Mouse (Mus musculus) forebrain, postnatal 0 days (tissue): ENCODE measurements around the gene Guca2a. TPM values are rescaled to one million over a fixed set of nuclear protein-coding genes. Genes with fewer than 3 reads are reported as not detected.

ENCODE experiments used
- ATAC-seq: fragments of 200-750 bp; cut with Nextera tagmentation; 2 replicates; pipeline ENCODE4 v1.8.0; 2017; ENCODE audit warnings: mild to moderate bottlenecking, moderate library complexity
- DNase-seq: peaks from one replicate; pipeline ENCODE4 v3.0.0-alpha.2; 2015
- H3K27ac ChIP-seq: fragments of 300-500 bp; sonication (generic); 2 replicates; pipeline ENCODE4 v1.5.1; 2014; ENCODE audit warnings: low read depth, mild to moderate bottlenecking, antibody characterized with exemption, low read length, moderate library complexity, mixed read lengths
- H3K27me3 ChIP-seq: fragments of 300-500 bp; sonication (generic); 2 replicates; pipeline ENCODE4 v1.6.1; 2014; ENCODE audit warnings: mild to moderate bottlenecking, low read length, mixed read lengths; ENCODE audit not compliant: insufficient read depth
- H3K36me3 ChIP-seq: fragments of 300-500 bp; sonication (generic); 2 replicates; pipeline ENCODE4 v1.6.1; 2014; ENCODE audit warnings: mild to moderate bottlenecking, moderate library complexity; ENCODE audit not compliant: insufficient read depth
- H3K4me1 ChIP-seq: fragments of 300-500 bp; sonication (generic); 2 replicates; pipeline ENCODE4 v1.6.1; 2014; ENCODE audit warnings: antibody characterized with exemption; ENCODE audit not compliant: insufficient read depth
- H3K4me2 ChIP-seq: fragments of 300-500 bp; sonication (generic); 2 replicates; pipeline ENCODE4 v1.6.1; 2014; ENCODE audit warnings: low read depth, mild to moderate bottlenecking, moderate library complexity
- H3K4me3 ChIP-seq: fragments of 300-500 bp; sonication (generic); 2 replicates; pipeline ENCODE4 v1.5.1; 2014; ENCODE audit warnings: low read depth, low read length, mixed read lengths
- H3K9ac ChIP-seq: fragments of 300-500 bp; sonication (generic); 2 replicates; pipeline ENCODE4 v1.6.1; 2014; ENCODE audit warnings: mild to moderate bottlenecking
- H3K9me3 ChIP-seq: fragments of 300-500 bp; sonication (generic); 2 replicates; pipeline ENCODE4 v1.6.1; 2016; ENCODE audit warnings: low read length
- CTCF ChIP-seq: sonication (generic); IDR thresholded peaks from 2 replicates; pipeline ENCODE4 v1.5.1; 2016; ENCODE audit warnings: antibody characterized with exemption, control low read depth, low read depth
- WGBS: fragments of 180-500 bp; shearing (Covaris S2); extraction: QIAGEN DNeasy Blood & Tissue Kit; methylation state at CpG from one replicate; pipeline ENCODE4 v1.1.7; 2014; 5-methylcytosine and 5-hydroxymethylcytosine counted together
- polyA plus RNA-seq: library from polyadenylated mRNA; unstranded; fragments of >200 nt; fragmentation: Nextera tagmentation; extraction: Ambion mirVana; gene quantifications from 2 replicates; pipeline ENCODE4 v1.2.1, GENCODE M21; 2015
- total RNA-seq: library from RNA; depleted of rRNA; stranded (reverse); fragments of >200 nt; gene quantifications from 2 replicates; pipeline ENCODE4 v1.2.3, GENCODE M21; 2014; rRNA removed

The Guca2a gene
- total and polyA plus RNA-seq, 2 experiments from 2014 or later: not detected

GRCm38 (mm10) chr4:119682596-119682995 lies 45.1 kb downstream of the Guca2a start:
- DNase-seq (peak; percentile 40), ATAC-seq (peak; percentile 70)
- H3K4me2 ChIP-seq: no peak overlapping the region
- no peak for TF ChIP-seq CTCF
- 48% methylated on average over 5 of the region's 5 CpGs for WGBS
- no peak overlapping the region for H3K27ac ChIP-seq
- H3K4me1 ChIP-seq: no peaks in the 10 kb centered on the region
- no peaks in the 10 kb centered on the region for H3K9me3 ChIP-seq
- no peaks in the 10 kb centered on the region for H3K36me3 ChIP-seq
- H3K27me3 ChIP-seq: no peaks in the 10 kb centered on the region
- no peak overlapping the region for H3K9ac ChIP-seq
- no peak overlapping the region for H3K4me3 ChIP-seq

DNA sequence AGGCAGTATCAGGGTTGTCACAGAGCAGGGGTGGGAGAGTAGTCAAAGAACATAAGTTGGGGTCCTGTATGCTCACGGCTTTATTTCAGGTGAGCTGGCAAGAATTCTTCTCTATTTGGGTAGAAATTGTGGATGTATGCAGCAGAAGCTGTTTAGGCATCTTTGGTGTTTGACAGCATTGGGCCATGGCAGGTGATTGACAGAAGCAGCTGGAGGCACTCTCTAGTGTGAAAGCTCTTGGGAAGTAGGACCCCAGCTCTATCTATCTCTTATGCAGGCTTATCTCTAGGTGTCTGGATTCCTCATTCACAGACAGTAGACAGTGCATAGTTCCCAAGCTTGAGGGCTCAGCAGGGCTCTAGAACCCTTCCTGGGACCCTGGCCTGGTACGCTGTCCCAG lies 48.2 kb downstream of the Guca2a start:
- Histone ChIP-seq H3K9me3 (no peaks in the 10 kb centered on the region), H3K4me3 (no peak overlapping the region), H3K36me3 (no peaks in the 10 kb centered on the region), H3K4me1 (no peaks in the 10 kb centered on the region), H3K4me2 (no peak overlapping the region), H3K9ac (no peak overlapping the region), H3K27ac (no peak overlapping the region), H3K27me3 (no peaks in the 10 kb centered on the region)
- TF ChIP-seq CTCF: no peak
- DNase-seq: no peak
- no peak for ATAC-seq
- WGBS: 80% methylated on average over 2 of the region's 2 CpGs

Other genes starting within 250 kb of the Guca2a start
- gene Ccdc30, start 222.2 kb upstream of the Guca2a start, total RNA-seq: 15.1 and 16.7 TPM in 2 replicates
- gene Ccdc30, start 222.2 kb upstream of the Guca2a start, polyA plus RNA-seq: 19.2 and 23.0 TPM in 2 replicates
- gene Ppcs, start 215.3 kb upstream of the Guca2a start, total RNA-seq: 13.5 and 16.3 TPM in 2 replicates
- 20.6 and 20.9 TPM in 2 replicates for gene Ppcs, start 215.3 kb upstream of the Guca2a start, polyA plus RNA-seq
- 0.33 and 0.77 TPM in 2 replicates for gene Zmynd12, start 214.9 kb upstream of the Guca2a start, total RNA-seq
- 0.82 and 1.1 TPM in 2 replicates for gene Zmynd12, start 214.9 kb upstream of the Guca2a start, polyA plus RNA-seq
- gene Rimkla, start 145.1 kb upstream of the Guca2a start, total RNA-seq: 22.8 and 28.4 TPM in 2 replicates
- 16.6 and 21.6 TPM in 2 replicates for gene Rimkla, start 145.1 kb upstream of the Guca2a start, polyA plus RNA-seq
- gene Foxj3, start 100.7 kb upstream of the Guca2a start, total RNA-seq: 38.4 and 52.7 TPM in 2 replicates
- 17.4 and 25.2 TPM in 2 replicates for gene Foxj3, start 100.7 kb upstream of the Guca2a start, polyA plus RNA-seq
- 14.2 and 36.5 TPM in 2 replicates for gene Frg2f1, start 98.2 kb upstream of the Guca2a start, total RNA-seq
- gene Frg2f1, start 98.2 kb upstream of the Guca2a start, polyA plus RNA-seq: 9.0 and 11.3 TPM in 2 replicates
- gene Guca2b, start 21.2 kb downstream of the Guca2a start, total RNA-seq: not detected in 2 replicates
- gene Guca2b, start 21.2 kb downstream of the Guca2a start, polyA plus RNA-seq: not detected in 2 replicates
- 16.9 and 17.0 TPM in 2 replicates for gene Hivep3, start 96.1 kb downstream of the Guca2a start, total RNA-seq
- gene Hivep3, start 96.1 kb downstream of the Guca2a start, polyA plus RNA-seq: 21.3 and 23.1 TPM in 2 replicates